Mouse (Mus musculus) hindbrain, embryonic 11.5 days (tissue): ENCODE measurements at regions not wholly inside any gene's neighbourhood (a gene's known extent, or its start where the extent isn't known, plus 50 kb on each side); places are given as distances from the start of the nearest gene placed in this dataset.

Source experiments
- ATAC-seq: fragments of 200-750 bp; cut with Nextera tagmentation; 2 replicates; pipeline ENCODE4 v1.8.0; 2017; ENCODE audit warnings: mild to moderate bottlenecking, moderate TSS enrichment, moderate library complexity; ENCODE audit not compliant: low FRiP score
- DNase-seq: peaks from one replicate; pipeline ENCODE4 v3.0.0-alpha.2; 2015; ENCODE audit warnings: low spot score
- H3K27ac ChIP-seq: fragments of 300-500 bp; sonication (generic); 2 replicates; pipeline ENCODE4 v1.5.1; 2014; ENCODE audit warnings: mild to moderate bottlenecking, low read depth, low read length
- H3K27me3 ChIP-seq: fragments of 300-500 bp; sonication (generic); 2 replicates; pipeline ENCODE4 v1.6.1; 2014; ENCODE audit warnings: mild to moderate bottlenecking, low read length, moderate library complexity, mixed read lengths; ENCODE audit not compliant: control insufficient read depth, insufficient read depth
- H3K36me3 ChIP-seq: fragments of 300-500 bp; sonication (generic); 2 replicates; pipeline ENCODE4 v1.6.1; 2014; ENCODE audit warnings: mild to moderate bottlenecking, low read length, moderate library complexity, mixed read lengths; ENCODE audit not compliant: control insufficient read depth, insufficient read depth
- H3K4me1 ChIP-seq: fragments of 300-500 bp; sonication (generic); replicated peaks from 2 replicates; pipeline ENCODE4 v1.6.1; 2014; ENCODE audit warnings: low read length, mixed read lengths; ENCODE audit not compliant: control insufficient read depth, insufficient read depth
- H3K4me2 ChIP-seq: fragments of 300-500 bp; sonication (generic); replicated peaks from 2 replicates; pipeline ENCODE4 v1.6.1; 2014; ENCODE audit warnings: mild to moderate bottlenecking, low read depth, low read length
- H3K4me3 ChIP-seq: fragments of 300-500 bp; sonication (generic); 2 replicates; pipeline ENCODE4 v1.5.1; 2014; ENCODE audit warnings: low read depth, low read length
- H3K9ac ChIP-seq: fragments of 300-500 bp; sonication (generic); 2 replicates; pipeline ENCODE4 v1.6.1; 2014; ENCODE audit warnings: low read depth, low read length
- H3K9me3 ChIP-seq: fragments of 300-500 bp; sonication (generic); 2 replicates; pipeline ENCODE4 v1.6.1; 2016; ENCODE audit warnings: low read length; ENCODE audit not compliant: control insufficient read depth
- WGBS: fragments of 180-500 bp; shearing (Covaris S2); extraction: QIAGEN DNeasy Blood & Tissue Kit; methylation state at CpG from one replicate; pipeline ENCODE4 v1.1.7; 2014; 5-methylcytosine and 5-hydroxymethylcytosine counted together

DNA sequence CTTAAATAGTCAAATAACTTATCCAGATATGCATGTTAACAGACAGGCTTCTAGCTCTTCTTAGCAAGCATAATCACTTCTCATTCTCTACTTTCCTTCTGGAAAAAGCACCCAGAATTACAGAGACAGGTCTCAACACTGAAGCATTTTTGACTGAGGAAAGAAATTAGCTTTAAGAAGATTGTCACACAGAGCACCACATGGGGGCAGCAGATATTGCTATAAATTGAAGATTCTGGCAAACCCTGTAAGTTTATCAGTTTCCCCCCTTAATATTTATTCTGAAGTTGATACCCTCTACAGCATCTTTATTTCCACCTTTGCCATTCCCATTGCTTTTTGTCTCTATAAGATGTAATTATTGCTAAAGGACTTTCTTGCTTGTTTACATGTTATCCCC, 83.4 kb upstream of the Lrrc4c start:
- no peaks in the 10 kb centered on the region for H3K4me1 ChIP-seq
- no peak overlapping the region for H3K27ac ChIP-seq
- no peaks in the 10 kb centered on the region for H3K27me3 ChIP-seq
- no peaks in the 10 kb centered on the region for H3K36me3 ChIP-seq
- peak; percentile 34 for DNase-seq
- H3K9ac ChIP-seq, result no peak overlapping the region
- no peak for ATAC-seq
- H3K4me2 ChIP-seq, result no peak overlapping the region
- H3K9me3 ChIP-seq, result no peaks in the 10 kb centered on the region
- no peak overlapping the region for H3K4me3 ChIP-seq

DNA sequence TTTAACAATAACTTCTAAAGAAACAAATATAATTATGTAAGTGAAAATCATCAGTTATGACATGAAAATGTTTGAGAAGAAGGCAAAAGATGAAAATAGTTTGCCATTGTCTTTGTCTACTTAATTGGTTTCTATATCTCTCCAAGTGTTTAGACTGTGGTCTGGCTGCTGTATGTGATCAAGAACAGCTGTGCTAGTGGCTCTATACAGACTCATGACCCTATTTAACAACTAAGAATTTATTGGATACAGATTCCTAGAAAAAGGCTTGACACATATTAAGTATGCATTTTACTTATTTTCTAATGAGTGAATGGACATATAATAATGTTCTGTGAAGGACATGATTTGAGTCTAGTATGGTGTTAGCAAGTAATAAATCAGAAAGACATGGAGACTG, 78.7 kb upstream of the Lrrc4c start:
- Histone ChIP-seq H3K4me3 (no peak overlapping the region), H3K9ac (no peak overlapping the region), H3K36me3 (no peaks in the 10 kb centered on the region), H3K4me1 (no peaks in the 10 kb centered on the region), H3K27me3 (no peaks in the 10 kb centered on the region), H3K4me2 (no peak overlapping the region), H3K9me3 (no peaks in the 10 kb centered on the region), H3K27ac (no peak overlapping the region)
- no peak for DNase-seq
- no peak for ATAC-seq

DNA sequence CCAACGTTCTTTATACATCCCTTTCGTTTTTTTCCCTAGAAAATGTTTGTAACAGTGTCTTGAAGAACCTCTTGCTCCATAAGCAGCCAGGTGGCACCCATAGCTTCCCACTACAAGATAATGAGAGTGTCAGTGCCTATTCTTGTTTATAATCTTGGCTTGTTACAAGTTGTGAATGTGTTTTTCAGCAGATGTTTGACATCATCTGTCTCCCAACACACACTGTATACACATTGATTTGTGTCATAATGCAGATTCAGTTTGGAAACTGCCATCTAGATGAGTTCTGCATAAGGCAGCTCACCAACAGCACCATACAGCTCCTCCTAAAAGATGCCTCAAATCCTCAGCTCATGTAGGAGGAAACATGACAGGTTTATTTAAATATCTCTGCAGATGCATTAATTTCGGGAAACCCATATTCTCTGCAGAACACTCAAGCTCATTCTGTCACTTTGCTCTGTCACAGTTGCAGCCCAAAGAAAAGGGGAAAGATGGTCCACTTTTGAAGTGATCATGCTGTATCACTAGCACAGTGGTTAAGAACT, 77.4 kb upstream of the Lrrc4c start:
- WGBS, result 93% methylated on average over 3 of the region's 3 CpGs
- Histone ChIP-seq H3K9me3 (no peaks in the 10 kb centered on the region), H3K4me3 (no peak overlapping the region)

DNA sequence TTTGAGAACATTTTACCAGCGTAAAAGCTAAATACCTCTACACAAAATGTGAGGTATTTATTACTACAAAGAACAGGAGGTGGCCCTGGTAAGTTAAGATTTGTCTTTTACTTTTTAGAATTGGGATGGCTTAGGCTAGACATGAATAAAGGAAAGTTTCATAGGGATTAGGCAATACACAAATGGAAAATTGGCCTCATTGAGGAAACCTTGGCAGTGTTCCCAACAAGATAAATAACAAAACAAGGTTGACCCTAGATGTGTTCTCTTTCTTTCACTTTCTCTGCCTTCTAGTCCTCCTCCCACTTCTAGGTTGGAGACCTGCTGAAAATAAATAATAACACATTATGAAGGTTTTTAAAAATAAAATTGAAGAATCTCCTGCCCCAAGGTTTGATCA, 64.3 kb upstream of the Lrrc4c start:
- DNase-seq (no peak), ATAC-seq (no peak)
- Histone ChIP-seq H3K27ac (no peak overlapping the region), H3K27me3 (no peaks in the 10 kb centered on the region), H3K4me1 (no peaks in the 10 kb centered on the region), H3K9me3 (no peaks in the 10 kb centered on the region), H3K36me3 (no peaks in the 10 kb centered on the region), H3K9ac (no peak overlapping the region), H3K4me2 (no peak overlapping the region), H3K4me3 (no peak overlapping the region)
- 87% methylated on average over 1 of the region's 1 CpGs for WGBS

More for the DNA sequence above, 77.4 kb upstream of the Lrrc4c start:
- Histone ChIP-seq H3K4me1 (no peaks in the 10 kb centered on the region), H3K36me3 (no peaks in the 10 kb centered on the region), H3K4me2 (no peak overlapping the region), H3K27me3 (no peaks in the 10 kb centered on the region), H3K27ac (no peak overlapping the region), H3K9ac (no peak overlapping the region)
- no peak for DNase-seq
- no peak for ATAC-seq

DNA sequence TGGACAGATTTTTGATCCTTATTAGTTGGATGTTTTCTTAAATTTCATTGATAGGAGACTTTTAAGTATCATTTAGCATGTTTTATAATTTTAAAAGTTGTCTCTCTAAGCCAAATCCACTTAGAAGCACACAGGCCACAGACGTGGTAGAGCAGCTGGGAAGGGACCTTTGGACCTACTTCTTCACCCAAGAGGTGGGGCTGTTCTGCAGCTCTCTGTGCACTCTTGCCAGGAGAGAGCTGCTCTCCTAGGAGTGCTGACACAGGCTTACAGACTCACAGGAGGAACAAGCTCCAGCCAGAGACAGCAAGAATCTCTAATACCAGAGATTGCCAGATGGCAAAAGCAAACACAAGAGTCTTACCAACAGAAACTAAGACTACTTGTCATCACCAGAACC, 61.5 kb upstream of the Lrrc4c start:
- no peaks in the 10 kb centered on the region for H3K4me1 ChIP-seq
- no peak for ATAC-seq
- no peaks in the 10 kb centered on the region for H3K9me3 ChIP-seq
- no peak overlapping the region for H3K4me3 ChIP-seq
- no peaks in the 10 kb centered on the region for H3K27me3 ChIP-seq
- H3K4me2 ChIP-seq, result no peak overlapping the region
- H3K36me3 ChIP-seq, result no peaks in the 10 kb centered on the region
- WGBS, result 63% methylated on average over 1 of the region's 1 CpGs
- H3K27ac ChIP-seq, result no peak overlapping the region
- H3K9ac ChIP-seq, result no peak overlapping the region
- DNase-seq, result no peak
